Mouse (Mus musculus) liver, embryonic 13.5 days (tissue): ENCODE measurements around the gene Olfr816. TPM values are rescaled to one million over a fixed set of nuclear protein-coding genes. Genes with fewer than 3 reads are reported as not detected.
"Not testable (repeated sequence)": the region's sequence is repeated elsewhere in the genome, so short reads cannot be mapped to it uniquely, and the experiment has no call there.

ENCODE experiments used
- ATAC-seq: fragments of 200-750 bp; cut with Nextera tagmentation; 2 replicates; pipeline ENCODE4 v1.8.0; 2017; ENCODE audit warnings: low read depth, mild to moderate bottlenecking, moderate number of reproducible peaks, moderate library complexity
- DNase-seq: peaks from one replicate; pipeline ENCODE4 v3.0.0; 2022
- H3K27ac ChIP-seq: fragments of 300-500 bp; sonication (generic); 2 replicates; pipeline ENCODE4 v1.5.1; 2015; ENCODE audit warnings: moderate library complexity, mild to moderate bottlenecking, inconsistent platforms
- H3K27me3 ChIP-seq: fragments of 300-500 bp; sonication (generic); 2 replicates; pipeline ENCODE4 v1.6.1; 2015; ENCODE audit warnings: mild to moderate bottlenecking, inconsistent platforms
- H3K36me3 ChIP-seq: fragments of 300-500 bp; sonication (generic); 2 replicates; pipeline ENCODE4 v1.6.1; 2015; ENCODE audit warnings: mild to moderate bottlenecking, inconsistent platforms
- H3K4me1 ChIP-seq: fragments of 300-500 bp; sonication (generic); replicated peaks from 2 replicates; pipeline ENCODE4 v1.6.1; 2015; ENCODE audit warnings: inconsistent platforms
- H3K4me2 ChIP-seq: fragments of 300-500 bp; sonication (generic); 2 replicates; pipeline ENCODE4 v1.6.1; 2015; ENCODE audit warnings: inconsistent platforms, mild to moderate bottlenecking, moderate library complexity
- H3K4me3 ChIP-seq: fragments of 300-500 bp; sonication (generic); replicated peaks from 2 replicates; pipeline ENCODE4 v1.5.1; 2015; ENCODE audit warnings: mild to moderate bottlenecking, inconsistent platforms
- H3K9ac ChIP-seq: fragments of 300-500 bp; sonication (generic); 2 replicates; pipeline ENCODE4 v1.6.1; 2015; ENCODE audit warnings: mild to moderate bottlenecking, inconsistent platforms
- H3K9me3 ChIP-seq: fragments of 300-500 bp; sonication (generic); replicated peaks from 2 replicates; pipeline ENCODE4 v1.6.1; 2016; ENCODE audit warnings: inconsistent platforms
- WGBS: fragments of 180-500 bp; shearing (Covaris S2); methylation state at CpG from one replicate; pipeline ENCODE4 v1.1.7; 2015; ENCODE audit not compliant: insufficient replicate concordance; 5-methylcytosine and 5-hydroxymethylcytosine counted together
- polyA plus RNA-seq: library from polyadenylated mRNA; unstranded; fragments of >200 nt; fragmentation: Nextera tagmentation; extraction: Ambion mirVana; gene quantifications from 2 replicates; pipeline ENCODE4 v1.2.1, GENCODE M21; 2015

Gene Olfr816
- not detected in 2 replicates for polyA plus RNA-seq

- no peaks in the 10 kb centered on the region for H3K9me3 ChIP-seq
- WGBS, result 29% methylated on average over 1 of the region's 1 CpGs
- ATAC-seq, result no peak
Measured at GRCm38 (mm10) chr10:129915497-129915896, at the start of gene Olfr816. TSS of gene Olfr816 (minus strand) at chr10:129915597.

DNA sequence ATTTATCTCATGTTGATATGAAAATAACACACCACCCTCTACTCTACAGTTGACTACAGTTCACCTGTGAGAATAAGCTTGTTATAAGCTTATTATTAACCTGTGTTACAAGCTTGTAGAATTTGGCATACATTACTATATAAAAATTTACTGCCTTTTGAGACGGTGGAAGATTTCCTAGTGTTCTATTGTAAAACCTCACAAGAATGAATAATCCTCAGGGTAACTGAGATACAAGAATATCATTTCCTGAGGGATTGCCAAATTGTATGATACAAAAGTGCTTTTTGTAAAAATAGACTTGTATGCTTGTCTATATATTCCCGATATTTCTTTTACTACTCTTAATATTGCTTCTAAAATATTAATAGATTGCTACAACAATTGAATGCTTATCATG lies 33.6 kb upstream of the Olfr816 start, which contains the start of gene Olfr818:
Olfr818 (minus strand) TSS at position 101 of the 400 bp plus-strand sequence.
- DNase-seq, result no peak
- H3K4me1 ChIP-seq, result no peaks in the 10 kb centered on the region
- H3K9ac ChIP-seq, result no peak within 1 kb of the TSS
- H3K36me3 ChIP-seq, result no peaks in the 10 kb centered on the region
- H3K27me3 ChIP-seq, result no peaks in the 10 kb centered on the region
- no peak for ATAC-seq
- no peak within 1 kb of the TSS for H3K27ac ChIP-seq
- H3K4me2 ChIP-seq, result no peak within 1 kb of the TSS
- H3K4me3 ChIP-seq, result no peak within 1 kb of the TSS
- no peaks in the 10 kb centered on the region for H3K9me3 ChIP-seq
- WGBS, result 78% methylated on average over 2 of the region's 2 CpGs

More at GRCm38 (mm10) chr10:129915497-129915896, at the start of gene Olfr816:
- Histone ChIP-seq H3K4me1 (no peaks in the 10 kb centered on the region), H3K36me3 (no peaks in the 10 kb centered on the region), H3K4me2 (no peak within 1 kb of the TSS), H3K27ac (no peak within 1 kb of the TSS), H3K27me3 (no peaks in the 10 kb centered on the region), H3K9ac (no peak within 1 kb of the TSS), H3K4me3 (no peak within 1 kb of the TSS)
- no peak for DNase-seq

- H3K9ac ChIP-seq, H3K36me3 ChIP-seq, H3K4me2 ChIP-seq, DNase-seq, H3K9me3 ChIP-seq, H3K4me1 ChIP-seq, H3K27ac ChIP-seq, ATAC-seq, H3K4me3 ChIP-seq, H3K27me3 ChIP-seq: not testable (repeated sequence)
- WGBS, result 40% methylated on average over 1 of the region's 1 CpGs
Measured at GRCm38 (mm10) chr10:129905767-129906166, 9.6 kb downstream of the Olfr816 start, which contains the start of gene Olfr815. TSS of gene Olfr815 (minus strand) at chr10:129905867.

DNA sequence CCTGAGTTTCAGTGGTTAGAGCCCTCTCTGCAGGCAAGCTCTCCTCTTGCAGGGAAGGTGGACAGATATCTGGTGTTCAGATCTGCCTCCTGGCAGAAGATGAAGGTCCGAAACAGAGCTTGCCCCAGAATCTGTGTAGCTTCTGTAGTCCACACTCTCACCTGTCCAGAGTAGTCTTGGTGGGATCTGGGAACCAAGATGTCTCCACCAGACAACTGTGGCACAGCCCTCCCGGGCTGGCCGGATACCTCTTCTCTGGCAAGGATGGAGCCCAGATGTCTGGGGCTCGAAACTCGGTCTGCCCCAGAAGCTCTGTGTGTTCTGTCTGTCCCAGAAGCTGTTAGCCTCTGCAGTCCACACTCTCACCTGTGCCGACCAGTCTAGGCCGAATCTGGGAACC lies 29.5 kb downstream of the Olfr816 start:
- H3K4me3 ChIP-seq, result no peak overlapping the region
- no peak overlapping the region for H3K4me2 ChIP-seq
- H3K9ac ChIP-seq, result no peak overlapping the region
- ATAC-seq, result no peak
- H3K36me3 ChIP-seq, result no peaks in the 10 kb centered on the region
- DNase-seq, result no peak
- 81% methylated on average over 7 of the region's 7 CpGs for WGBS
- no peak overlapping the region for H3K27ac ChIP-seq
- H3K4me1 ChIP-seq, result no peaks in the 10 kb centered on the region
- H3K9me3 ChIP-seq, result peaks cover 3% of the 10 kb centered on the region; the same call in 1 of the 2 replicates
- H3K27me3 ChIP-seq, result no peaks in the 10 kb centered on the region

DNA sequence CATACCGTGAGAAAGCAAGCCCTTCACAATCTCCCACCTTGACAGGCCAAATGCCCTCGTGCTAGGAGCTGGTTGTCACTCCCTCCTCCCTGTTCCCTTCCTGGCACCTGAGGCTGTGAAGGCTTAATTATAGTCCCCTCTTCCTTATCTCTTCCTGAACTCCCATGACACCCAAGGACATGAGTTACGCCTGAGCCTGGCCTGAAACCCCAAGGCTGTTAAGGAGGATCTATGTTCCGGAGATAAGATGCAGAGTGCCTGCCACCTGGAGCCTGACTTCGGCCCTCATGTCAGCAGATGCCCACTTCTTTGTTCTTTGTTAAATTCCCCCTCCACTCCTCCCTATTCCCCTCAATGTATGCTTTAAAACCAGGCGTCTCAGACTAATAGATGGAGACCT lies 29.9 kb downstream of the Olfr816 start:
- ATAC-seq, H3K27ac ChIP-seq, H3K4me2 ChIP-seq, H3K4me3 ChIP-seq, DNase-seq, H3K4me1 ChIP-seq, H3K9me3 ChIP-seq, H3K9ac ChIP-seq, H3K36me3 ChIP-seq, H3K27me3 ChIP-seq: not testable (repeated sequence)
- 46% methylated on average over 6 of the region's 6 CpGs for WGBS

DNA sequence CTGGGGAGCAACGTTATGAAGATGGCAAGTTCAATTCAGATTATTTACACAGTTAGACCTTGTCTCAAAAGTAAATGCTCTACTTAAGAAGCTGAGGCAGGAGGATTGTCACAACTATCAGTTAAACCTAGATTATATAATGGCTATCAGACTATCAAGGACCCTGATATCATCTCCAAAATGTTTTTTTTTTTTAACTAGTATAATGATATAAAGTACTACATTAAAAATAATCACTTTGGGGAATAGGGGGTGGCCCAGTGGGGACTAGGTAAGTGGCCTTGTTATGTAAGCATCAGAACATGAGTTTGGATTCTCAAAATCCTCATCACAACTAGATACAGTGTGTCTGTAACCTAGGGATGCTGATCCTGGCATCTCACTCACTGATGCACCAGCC lies 35.6 kb downstream of the Olfr816 start, which contains the start of gene Olfr814:
Olfr814 (minus strand) TSS at position 101 of the 400 bp plus-strand sequence.
- WGBS, result 29% methylated on average over 1 of the region's 1 CpGs

More for the DNA sequence above, 35.6 kb downstream of the Olfr816 start, which contains the start of gene Olfr814:
- not testable (repeated sequence) for H3K9ac ChIP-seq, H3K4me2 ChIP-seq, H3K27me3 ChIP-seq, H3K4me1 ChIP-seq, H3K27ac ChIP-seq, H3K9me3 ChIP-seq, DNase-seq, H3K4me3 ChIP-seq, H3K36me3 ChIP-seq, ATAC-seq

Other genes starting within 250 kb of the Olfr816 start
- not detected in 2 replicates for gene Olfr801, start 241.7 kb downstream of the Olfr816 start, polyA plus RNA-seq
- gene Olfr802, start 227.4 kb downstream of the Olfr816 start, polyA plus RNA-seq, result not detected in 2 replicates
- gene Olfr803, start 221.3 kb downstream of the Olfr816 start, polyA plus RNA-seq, result not detected in 2 replicates
- gene Olfr804, start 212.4 kb downstream of the Olfr816 start, polyA plus RNA-seq, result not detected in 2 replicates
- not detected in 2 replicates for gene Olfr805, start 186.2 kb downstream of the Olfr816 start, polyA plus RNA-seq
- not detected in 2 replicates for gene Olfr806, start 173.7 kb downstream of the Olfr816 start, polyA plus RNA-seq
- gene Olfr807, start 157.8 kb downstream of the Olfr816 start, polyA plus RNA-seq, result not detected in 2 replicates
- gene Olfr808, start 150.1 kb downstream of the Olfr816 start, polyA plus RNA-seq, result not detected in 2 replicates
- not detected in 2 replicates for gene Olfr809, start 141.0 kb downstream of the Olfr816 start, polyA plus RNA-seq
- gene Olfr810, start 120.7 kb downstream of the Olfr816 start, polyA plus RNA-seq, result not detected in 2 replicates
- gene Olfr811, start 111.2 kb downstream of the Olfr816 start, polyA plus RNA-seq, result not detected in 2 replicates
- not detected in 2 replicates for gene Olfr812, start 69.5 kb downstream of the Olfr816 start, polyA plus RNA-seq
- gene Olfr813, start 60.2 kb downstream of the Olfr816 start, polyA plus RNA-seq, result not detected in 2 replicates
- gene Olfr814, start 35.7 kb downstream of the Olfr816 start, polyA plus RNA-seq, result not detected in 2 replicates
- gene Olfr815, start 9.7 kb downstream of the Olfr816 start, polyA plus RNA-seq, result not detected in 2 replicates
- not detected in 2 replicates for gene Olfr818, start 33.5 kb upstream of the Olfr816 start, polyA plus RNA-seq
- gene Olfr819, start 51.7 kb upstream of the Olfr816 start, polyA plus RNA-seq, result not detected in 2 replicates
- gene Olfr247, start 60.5 kb upstream of the Olfr816 start, polyA plus RNA-seq, result not detected in 2 replicates
- gene Gm10310, start 69.5 kb upstream of the Olfr816 start, polyA plus RNA-seq, result not detected in 2 replicates
- not detected in 2 replicates for gene Olfr820, start 97.0 kb upstream of the Olfr816 start, polyA plus RNA-seq
- gene Olfr821, start 114.8 kb upstream of the Olfr816 start, polyA plus RNA-seq, result not detected in 2 replicates
- not detected in 2 replicates for gene Olfr822, start 155.6 kb upstream of the Olfr816 start, polyA plus RNA-seq
- gene Olfr823, start 199.8 kb upstream of the Olfr816 start, polyA plus RNA-seq, result not detected in 2 replicates
- not detected in 2 replicates for gene Olfr824, start 214.4 kb upstream of the Olfr816 start, polyA plus RNA-seq